Mouse (Mus musculus): ENCODE measurements around the gene Gm6588. TPM values are rescaled to one million over a fixed set of nuclear protein-coding genes. Genes with fewer than 3 reads are reported as not detected.

The Gm6588 gene
- polyA plus RNA-seq, 1 experiment from 2014 or later, result not detected

GRCm38 (mm10) chr5:112418023-112418422 is 31.2 kb upstream of the Gm6588 start:
- DNase-seq (ENCODE audit: low spot score), result no peak
- Histone ChIP-seq H3K27ac (ENCODE audit: low read depth, low read length) (no peak overlapping the region), H3K4me1 (replicated peaks; ENCODE audit: control insufficient read depth, insufficient read depth, low read length) (no peaks in the 10 kb centered on the region), H3K4me3 (ENCODE audit: low read depth, low read length) (no peak overlapping the region), H3K36me3 (ENCODE audit: control insufficient read depth, insufficient read depth, low read length) (no peaks in the 10 kb centered on the region), H3K27me3 (ENCODE audit: control insufficient read depth, insufficient read depth, low read length) (no peaks in the 10 kb centered on the region), H3K4me2 (ENCODE audit: low read depth, low read length, severe bottlenecking) (no peak overlapping the region), H3K9ac (ENCODE audit: low read length) (no peak overlapping the region), H3K9me3 (ENCODE audit: control insufficient read depth, low read length) (no peaks in the 10 kb centered on the region)
- ATAC-seq (replicated peaks; ENCODE audit: low FRiP score), result no peak
- WGBS, result 55% methylated on average over 4 of the region's 4 CpGs

DNA sequence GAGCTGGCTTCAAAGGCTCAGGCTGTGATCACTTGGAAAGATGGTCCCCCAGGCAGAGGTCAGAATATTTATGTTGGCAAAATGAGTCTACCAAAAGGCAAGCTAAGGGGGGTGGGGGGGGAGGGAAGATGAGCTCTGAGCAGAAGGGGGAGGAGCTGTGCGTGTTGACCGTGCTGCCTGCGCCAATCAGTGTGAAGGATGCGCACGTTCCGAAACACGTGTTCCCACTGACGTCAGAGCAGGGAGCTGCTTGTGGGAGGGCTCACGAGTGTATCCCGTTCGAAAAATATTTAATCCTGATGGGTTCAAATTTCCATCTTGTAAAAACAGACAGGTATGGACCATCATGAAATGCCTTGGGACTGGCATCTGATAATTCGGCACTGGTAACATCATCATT is 29.7 kb upstream of the Gm6588 start:
- no peak overlapping the region for H3K4me2 ChIP-seq (ENCODE audit: low read depth, low read length, severe bottlenecking)
- no peaks in the 10 kb centered on the region for H3K27me3 ChIP-seq (ENCODE audit: control insufficient read depth, insufficient read depth, low read length)
- H3K9me3 ChIP-seq (ENCODE audit: control insufficient read depth, low read length), result no peaks in the 10 kb centered on the region
- 31% methylated on average over 12 of the region's 12 CpGs for WGBS
- no peak overlapping the region for H3K27ac ChIP-seq (ENCODE audit: low read depth, low read length)
- DNase-seq (ENCODE audit: low spot score) (no peak), ATAC-seq (replicated peaks; ENCODE audit: low FRiP score) (no peak)
- no peaks in the 10 kb centered on the region for H3K36me3 ChIP-seq (ENCODE audit: control insufficient read depth, insufficient read depth, low read length)
- no peak overlapping the region for H3K4me3 ChIP-seq (ENCODE audit: low read depth, low read length)
- H3K4me1 ChIP-seq (replicated peaks; ENCODE audit: control insufficient read depth, insufficient read depth, low read length), result no peaks in the 10 kb centered on the region
- no peak overlapping the region for H3K9ac ChIP-seq (ENCODE audit: low read length)

GRCm38 (mm10) chr5:112426635-112427034 is 22.6 kb upstream of the Gm6588 start:
- Histone ChIP-seq H3K36me3 (ENCODE audit: control insufficient read depth, insufficient read depth, low read length) (no peaks in the 10 kb centered on the region), H3K9ac (ENCODE audit: low read length) (no peak overlapping the region), H3K27ac (ENCODE audit: low read depth, low read length) (no peak overlapping the region), H3K27me3 (ENCODE audit: control insufficient read depth, insufficient read depth, low read length) (peaks cover 7% of the 10 kb centered on the region), H3K4me3 (ENCODE audit: low read depth, low read length) (no peak overlapping the region), H3K9me3 (ENCODE audit: control insufficient read depth, low read length) (no peaks in the 10 kb centered on the region), H3K4me2 (ENCODE audit: low read depth, low read length, severe bottlenecking) (no peak overlapping the region), H3K4me1 (replicated peaks; ENCODE audit: control insufficient read depth, insufficient read depth, low read length) (peaks cover 5% of the 10 kb centered on the region; the same call in 1 of the 2 replicates)
- WGBS, result 88% methylated on average over 7 of the region's 7 CpGs
- DNase-seq (ENCODE audit: low spot score) (no peak), ATAC-seq (replicated peaks; ENCODE audit: low FRiP score) (no peak)

- Histone ChIP-seq H3K36me3 (ENCODE audit: control insufficient read depth, insufficient read depth, low read length) (no peaks in the 10 kb centered on the region), H3K4me2 (ENCODE audit: low read depth, low read length, severe bottlenecking) (no peak overlapping the region), H3K9ac (ENCODE audit: low read length) (no peak overlapping the region), H3K4me3 (ENCODE audit: low read depth, low read length) (no peak overlapping the region), H3K9me3 (ENCODE audit: control insufficient read depth, low read length) (no peaks in the 10 kb centered on the region), H3K27ac (ENCODE audit: low read depth, low read length) (no peak overlapping the region), H3K4me1 (replicated peaks; ENCODE audit: control insufficient read depth, insufficient read depth, low read length) (peaks cover 5% of the 10 kb centered on the region), H3K27me3 (ENCODE audit: control insufficient read depth, insufficient read depth, low read length) (peaks cover 7% of the 10 kb centered on the region)
- DNase-seq (ENCODE audit: low spot score) (peak; percentile 84), ATAC-seq (replicated peaks; ENCODE audit: low FRiP score) (no peak)
- WGBS, result 55% methylated on average over 2 of the region's 2 CpGs
Observed at GRCm38 (mm10) chr5:112427283-112427682, 21.9 kb upstream of the Gm6588 start.

DNA sequence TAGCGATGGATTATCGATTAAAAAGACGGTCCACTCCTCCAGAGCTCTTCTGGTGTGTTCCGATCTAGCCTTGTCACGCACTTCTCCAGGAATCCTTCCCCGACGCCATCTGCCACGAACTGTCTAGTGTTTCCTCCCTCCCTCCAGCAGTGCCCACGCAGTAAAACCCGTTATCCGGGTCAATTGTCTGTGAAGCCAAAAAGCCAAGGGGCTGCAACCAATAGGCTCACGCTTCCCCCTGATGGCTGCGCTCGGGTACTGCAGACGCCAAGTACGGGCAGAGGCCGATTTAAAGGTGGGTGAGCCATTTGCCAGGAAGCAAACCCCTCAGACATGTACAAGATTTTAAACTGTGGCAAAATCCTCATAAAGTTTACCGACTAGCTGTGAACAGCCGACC is 20.3 kb upstream of the Gm6588 start:
- peak; percentile 85 for DNase-seq (ENCODE audit: low spot score)
- 12% methylated on average over 19 of the region's 19 CpGs for WGBS
- ATAC-seq (replicated peaks; ENCODE audit: low FRiP score), result no peak
- H3K27me3 ChIP-seq (ENCODE audit: control insufficient read depth, insufficient read depth, low read length), result peaks cover 7% of the 10 kb centered on the region
- H3K27ac ChIP-seq (ENCODE audit: low read depth, low read length), result no peak overlapping the region
- H3K9me3 ChIP-seq (ENCODE audit: control insufficient read depth, low read length), result no peaks in the 10 kb centered on the region
- H3K36me3 ChIP-seq (ENCODE audit: control insufficient read depth, insufficient read depth, low read length), result no peaks in the 10 kb centered on the region
- H3K4me1 ChIP-seq (replicated peaks; ENCODE audit: control insufficient read depth, insufficient read depth, low read length), result peaks cover 5% of the 10 kb centered on the region
- H3K4me2 ChIP-seq (ENCODE audit: low read depth, low read length, severe bottlenecking), result peak overlapping the region; percentile 27; the same call in 1 of the 2 replicates
- H3K9ac ChIP-seq (ENCODE audit: low read length), result no peak overlapping the region; the same call in 1 of the 2 replicates
- no peak overlapping the region for H3K4me3 ChIP-seq (ENCODE audit: low read depth, low read length)

DNA sequence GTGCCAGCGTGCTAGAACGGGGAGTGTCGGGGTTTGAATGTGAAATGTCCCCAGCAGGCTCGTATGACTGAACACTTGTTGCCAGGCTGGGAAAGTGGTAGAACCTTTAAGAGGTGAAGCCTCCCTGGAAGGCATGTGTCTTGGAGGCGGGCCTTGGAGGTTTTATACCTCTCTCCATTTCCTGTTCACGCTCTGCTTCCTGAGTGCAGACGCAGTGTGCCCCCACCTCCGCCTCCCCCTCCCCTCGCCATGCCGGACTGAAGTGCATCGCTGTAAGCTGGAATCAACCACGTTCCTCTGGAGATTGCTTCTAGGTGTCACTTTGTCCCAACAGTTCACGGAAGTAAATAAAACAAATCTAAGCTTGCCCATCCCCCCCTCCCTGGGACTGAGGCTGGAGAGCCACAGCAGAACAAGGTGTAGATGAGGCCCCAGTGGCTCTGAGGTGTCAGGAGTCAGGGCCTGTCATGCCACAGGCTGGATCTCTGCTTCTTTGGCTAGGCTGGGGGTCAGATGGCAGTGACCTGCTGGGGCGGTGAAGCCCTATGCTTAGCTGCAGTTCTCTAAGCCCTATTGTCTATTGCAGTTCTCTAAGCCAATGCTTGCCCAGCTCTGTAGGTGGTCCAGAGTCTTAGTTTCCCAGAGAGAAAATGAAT is 18.0 kb upstream of the Gm6588 start:
- DNase-seq (ENCODE audit: low spot score), result no peak
- H3K4me1 ChIP-seq (replicated peaks; ENCODE audit: control insufficient read depth, insufficient read depth, low read length), result peaks cover 5% of the 10 kb centered on the region

DNA sequence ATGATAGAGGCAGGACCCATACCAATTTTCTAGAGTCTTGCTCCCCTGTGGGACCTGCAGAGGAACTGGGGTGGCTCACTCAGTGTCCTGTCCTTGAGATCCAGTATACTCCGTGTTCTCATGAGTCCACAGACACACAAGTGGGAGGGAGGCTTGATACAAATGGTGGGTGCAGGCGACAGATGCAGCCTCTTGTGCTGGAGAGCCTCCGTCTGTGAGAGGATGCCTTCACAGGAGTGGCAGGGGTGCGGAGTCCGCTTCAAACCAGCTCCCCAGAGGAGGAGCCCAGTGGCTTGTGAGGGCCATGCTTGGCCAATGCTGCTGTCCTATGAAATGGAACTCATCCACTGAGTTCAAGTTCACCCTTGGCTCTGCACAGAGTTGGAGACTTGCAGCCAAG is 17.2 kb upstream of the Gm6588 start:
- DNase-seq (ENCODE audit: low spot score) (no peak), ATAC-seq (replicated peaks; ENCODE audit: low FRiP score) (no peak)
- Histone ChIP-seq H3K4me1 (replicated peaks; ENCODE audit: control insufficient read depth, insufficient read depth, low read length) (peaks cover 5% of the 10 kb centered on the region), H3K27me3 (ENCODE audit: control insufficient read depth, insufficient read depth, low read length) (peaks cover 7% of the 10 kb centered on the region), H3K9ac (ENCODE audit: low read length) (no peak overlapping the region), H3K4me2 (ENCODE audit: low read depth, low read length, severe bottlenecking) (no peak overlapping the region), H3K36me3 (ENCODE audit: control insufficient read depth, insufficient read depth, low read length) (no peaks in the 10 kb centered on the region), H3K4me3 (ENCODE audit: low read depth, low read length) (no peak overlapping the region), H3K9me3 (ENCODE audit: control insufficient read depth, low read length) (no peaks in the 10 kb centered on the region), H3K27ac (ENCODE audit: low read depth, low read length) (no peak overlapping the region)
- 55% methylated on average over 5 of the region's 5 CpGs for WGBS

More for the DNA sequence above, 18.0 kb upstream of the Gm6588 start:
- Histone ChIP-seq H3K4me3 (ENCODE audit: low read depth, low read length) (no peak overlapping the region), H3K4me2 (ENCODE audit: low read depth, low read length, severe bottlenecking) (no peak overlapping the region), H3K9me3 (ENCODE audit: control insufficient read depth, low read length) (no peaks in the 10 kb centered on the region), H3K27ac (ENCODE audit: low read depth, low read length) (no peak overlapping the region), H3K27me3 (ENCODE audit: control insufficient read depth, insufficient read depth, low read length) (peaks cover 7% of the 10 kb centered on the region), H3K9ac (ENCODE audit: low read length) (no peak overlapping the region), H3K36me3 (ENCODE audit: control insufficient read depth, insufficient read depth, low read length) (no peaks in the 10 kb centered on the region)
- ATAC-seq (replicated peaks; ENCODE audit: low FRiP score), result no peak
- WGBS, result 24% methylated on average over 14 of the region's 14 CpGs

- DNase-seq (ENCODE audit: low spot score) (peak; percentile 89), ATAC-seq (replicated peaks; ENCODE audit: low FRiP score) (peak; percentile 44; the same call in 1 of the 2 replicates)
- Histone ChIP-seq H3K27ac (ENCODE audit: low read depth, low read length) (no peak overlapping the region), H3K27me3 (ENCODE audit: control insufficient read depth, insufficient read depth, low read length) (peaks cover 7% of the 10 kb centered on the region), H3K9ac (ENCODE audit: low read length) (no peak overlapping the region), H3K4me1 (replicated peaks; ENCODE audit: control insufficient read depth, insufficient read depth, low read length) (peaks cover 5% of the 10 kb centered on the region), H3K4me3 (ENCODE audit: low read depth, low read length) (no peak overlapping the region), H3K4me2 (ENCODE audit: low read depth, low read length, severe bottlenecking) (no peak overlapping the region), H3K36me3 (ENCODE audit: control insufficient read depth, insufficient read depth, low read length) (no peaks in the 10 kb centered on the region), H3K9me3 (ENCODE audit: control insufficient read depth, low read length) (no peaks in the 10 kb centered on the region)
- WGBS, result 3% methylated on average over 8 of the region's 8 CpGs
Observed at GRCm38 (mm10) chr5:112433004-112433403, 16.2 kb upstream of the Gm6588 start.

- Histone ChIP-seq H3K27me3 (ENCODE audit: control insufficient read depth, insufficient read depth, low read length) (no peaks in the 10 kb centered on the region), H3K4me3 (ENCODE audit: low read depth, low read length) (no peak overlapping the region), H3K9me3 (ENCODE audit: control insufficient read depth, low read length) (no peaks in the 10 kb centered on the region), H3K27ac (ENCODE audit: low read depth, low read length) (no peak overlapping the region), H3K4me2 (ENCODE audit: low read depth, low read length, severe bottlenecking) (no peak overlapping the region), H3K4me1 (replicated peaks; ENCODE audit: control insufficient read depth, insufficient read depth, low read length) (no peaks in the 10 kb centered on the region), H3K36me3 (ENCODE audit: control insufficient read depth, insufficient read depth, low read length) (no peaks in the 10 kb centered on the region), H3K9ac (ENCODE audit: low read length) (no peak overlapping the region)
- no peak for DNase-seq (ENCODE audit: low spot score)
- no peak for ATAC-seq (replicated peaks; ENCODE audit: low FRiP score)
- WGBS, result 69% methylated on average over 10 of the region's 10 CpGs
Observed at GRCm38 (mm10) chr5:112438535-112438934, 10.7 kb upstream of the Gm6588 start.
